Mouse (Mus musculus) MN1 (cell line): Measurements from ENCODE around the gene Sdhaf1.

ENCODE experiments used
- DNase-seq: peaks from one replicate; pipeline ENCODE4 v3.0.0-alpha.2; 2016; ENCODE audit warnings: low spot score

Gene Sdhaf1

DNA sequence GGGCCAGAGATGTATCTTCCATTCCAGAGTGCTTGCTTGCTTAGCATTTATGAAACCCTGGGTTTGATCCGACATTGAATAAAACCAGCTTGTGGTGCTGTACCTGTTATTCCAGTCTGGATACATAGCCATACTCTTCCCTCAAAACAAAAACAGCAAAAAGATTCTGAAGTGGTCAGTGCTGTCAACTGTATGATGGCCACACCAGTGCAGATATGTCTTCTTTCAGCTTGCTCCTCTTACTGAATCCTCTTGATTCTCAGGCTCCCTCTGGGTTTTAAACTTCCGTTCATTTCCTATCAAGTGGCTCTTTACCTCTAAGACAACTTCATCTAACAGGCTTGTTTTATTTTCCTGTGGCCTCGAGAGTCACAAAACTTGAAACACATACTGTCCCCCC lies at the start of gene Sdhaf1:
Sdhaf1 (minus strand) TSS at position 101 of the 400 bp plus-strand sequence.
- DNase-seq, result no peak

DNA sequence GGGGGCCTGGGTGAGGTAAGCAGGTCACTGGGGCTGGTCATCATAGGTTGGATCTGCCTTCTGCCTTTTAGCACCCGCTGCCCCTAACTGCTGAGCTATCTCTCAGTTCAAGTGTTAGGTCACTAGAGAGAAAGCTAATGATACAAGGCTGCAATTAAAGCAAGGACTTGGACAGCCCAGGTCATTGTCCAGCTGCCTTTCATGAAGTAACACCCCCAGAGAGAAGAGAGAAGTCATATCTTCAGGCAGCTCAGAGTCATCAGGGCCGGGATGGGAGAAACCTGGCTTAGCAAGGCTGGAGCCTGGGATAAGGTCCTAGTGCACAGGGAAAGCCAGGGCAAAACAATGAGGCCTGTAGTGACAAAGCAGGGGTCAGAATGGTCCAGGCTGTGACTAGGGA lies 43.8 kb upstream of the Sdhaf1 start:
- DNase-seq, result no peak

DNA sequence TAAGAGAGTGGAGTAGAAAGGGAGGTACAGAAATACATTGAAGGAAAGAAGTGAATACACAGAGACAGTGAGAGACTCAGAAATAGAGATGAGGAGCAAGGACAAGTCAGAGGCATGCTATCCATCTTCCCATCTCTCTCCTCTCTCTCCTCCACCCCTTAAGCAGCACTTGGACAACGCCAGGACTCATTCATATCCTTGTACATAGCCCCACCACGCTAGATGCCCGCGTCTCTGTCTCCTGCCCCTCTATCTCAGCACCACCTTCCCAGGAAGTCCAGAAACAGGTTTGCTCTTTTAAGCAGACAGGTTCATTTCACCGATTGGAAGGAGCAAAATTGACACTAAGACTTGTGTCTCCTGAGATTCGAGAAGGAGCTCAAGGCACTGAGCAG lies 39.6 kb upstream of the Sdhaf1 start:
- no peak for DNase-seq

DNA sequence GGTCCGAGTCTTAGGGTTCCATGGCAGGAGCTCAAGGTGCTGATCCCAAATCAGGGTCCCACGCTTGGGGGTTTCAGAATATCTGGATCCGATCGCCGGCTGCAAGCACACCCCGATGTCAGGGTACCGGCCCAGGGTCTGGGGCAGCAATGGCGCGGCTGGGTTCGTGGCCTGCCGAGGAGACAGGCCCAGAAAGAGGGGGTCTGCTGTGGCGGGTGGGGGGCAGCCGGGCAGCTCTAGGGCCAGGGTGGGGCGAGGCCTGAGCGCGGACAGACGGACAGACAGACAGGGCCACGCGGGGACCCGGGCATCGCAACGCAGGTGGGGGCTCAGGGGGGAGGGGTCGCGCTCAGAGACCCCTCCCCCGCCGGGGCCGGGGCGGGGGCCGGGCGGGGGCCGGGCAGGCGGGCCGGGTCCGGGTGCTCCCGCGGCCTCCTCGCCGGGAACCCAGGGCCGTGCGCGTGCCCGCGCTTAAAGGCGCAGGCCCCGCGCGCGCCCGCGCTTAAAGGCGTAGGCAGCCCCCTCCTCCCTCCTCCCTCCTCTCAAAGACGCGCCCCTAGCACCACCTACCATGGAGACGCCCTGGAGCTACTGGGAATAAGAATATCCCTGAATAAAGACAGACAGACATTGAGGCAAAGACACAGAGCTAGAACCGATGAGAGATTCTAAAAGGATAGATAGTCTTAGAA lies 39.1 kb upstream of the Sdhaf1 start, which contains the start of gene Lrfn3:
Lrfn3 (minus strand) TSS at position 121 of the 692 bp plus-strand sequence.
- DNase-seq, result peak; percentile 69

DNA sequence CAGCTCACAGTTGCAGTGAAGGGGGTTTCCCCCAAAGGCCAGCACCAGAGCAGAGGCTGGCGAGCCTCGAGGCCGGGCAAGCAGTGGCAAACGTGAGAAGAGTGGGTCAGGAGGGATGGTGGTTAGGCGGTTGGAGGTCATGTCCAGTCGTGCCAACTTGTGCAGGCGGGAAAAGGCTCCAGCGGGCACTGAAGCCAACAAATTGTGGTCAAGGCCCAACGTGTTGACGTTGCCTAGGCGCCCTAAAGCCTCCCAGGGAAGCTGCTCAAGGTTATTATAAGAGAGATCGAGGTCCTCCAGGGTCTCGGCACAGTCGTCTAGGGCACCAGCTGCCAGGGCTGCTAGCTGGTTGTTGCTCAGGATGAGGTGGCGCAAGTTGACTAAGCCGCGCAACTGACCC lies 36.3 kb upstream of the Sdhaf1 start:
- DNase-seq, result no peak

DNA sequence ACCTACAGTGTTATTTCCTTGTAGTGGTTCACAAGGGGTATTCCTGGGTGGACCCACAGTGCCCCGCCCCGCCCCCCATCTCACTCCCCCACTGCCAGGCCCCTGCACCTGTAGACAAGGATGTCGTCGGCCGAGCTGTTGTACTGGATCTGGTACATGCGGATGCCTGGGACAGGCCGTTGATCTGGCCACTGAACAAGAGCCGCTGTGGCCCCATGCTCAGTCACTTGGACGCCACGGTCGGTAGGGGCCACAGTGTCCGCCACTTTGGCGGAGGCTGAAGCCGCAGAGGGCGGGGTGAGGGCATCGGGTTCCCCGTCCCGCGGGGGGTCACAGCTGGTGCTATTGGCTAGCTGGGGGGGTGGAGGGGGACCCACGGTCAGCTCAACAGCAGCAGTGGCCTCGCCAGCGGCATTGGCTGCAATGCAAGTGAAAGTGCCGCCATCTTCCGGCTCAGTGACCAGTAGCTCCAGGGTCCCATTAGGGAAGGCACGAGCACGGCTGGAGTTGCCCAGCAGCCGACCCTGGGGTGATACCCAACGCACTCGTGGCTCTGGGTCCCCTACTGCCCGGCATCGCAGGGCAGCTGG lies 35.7 kb upstream of the Sdhaf1 start:
- DNase-seq, result no peak

DNA sequence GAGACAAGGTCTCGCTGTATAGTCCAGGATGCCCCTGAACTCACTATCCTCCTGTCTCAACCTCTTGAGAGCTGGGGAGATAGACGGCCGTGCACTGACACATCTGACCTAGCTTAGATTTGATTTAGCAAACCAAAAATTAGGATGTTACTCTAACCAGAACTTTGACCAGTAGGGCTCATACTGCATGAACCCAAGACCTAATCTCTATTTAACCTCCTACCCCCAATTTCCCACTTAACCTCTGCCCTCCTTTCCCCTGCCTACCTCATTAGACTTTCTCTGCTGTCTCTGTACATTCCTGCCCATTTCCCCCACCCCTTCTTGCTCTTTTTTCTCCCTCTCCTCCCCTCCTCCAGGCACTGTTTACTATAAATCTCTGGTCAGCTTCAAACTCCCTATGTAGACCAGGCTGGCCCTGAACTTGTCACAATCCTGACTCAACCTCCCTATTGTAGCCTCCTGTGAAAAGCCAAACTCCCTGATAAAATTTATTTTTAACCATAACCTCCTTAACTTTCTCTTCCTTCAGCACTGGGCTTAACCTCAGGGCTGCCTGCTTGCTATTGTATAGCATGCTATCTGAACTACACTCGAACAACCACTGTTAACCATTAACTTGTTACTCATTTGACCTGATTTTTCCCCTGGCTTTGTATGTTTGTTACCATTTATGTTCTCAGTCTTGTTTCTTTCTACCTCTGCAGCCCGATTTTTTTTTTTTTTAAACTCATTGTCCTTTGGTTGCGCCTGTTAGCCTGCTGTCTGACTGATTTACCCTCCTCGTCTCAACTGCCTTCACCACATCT lies 34.9 kb upstream of the Sdhaf1 start:
- DNase-seq, result no peak

DNA sequence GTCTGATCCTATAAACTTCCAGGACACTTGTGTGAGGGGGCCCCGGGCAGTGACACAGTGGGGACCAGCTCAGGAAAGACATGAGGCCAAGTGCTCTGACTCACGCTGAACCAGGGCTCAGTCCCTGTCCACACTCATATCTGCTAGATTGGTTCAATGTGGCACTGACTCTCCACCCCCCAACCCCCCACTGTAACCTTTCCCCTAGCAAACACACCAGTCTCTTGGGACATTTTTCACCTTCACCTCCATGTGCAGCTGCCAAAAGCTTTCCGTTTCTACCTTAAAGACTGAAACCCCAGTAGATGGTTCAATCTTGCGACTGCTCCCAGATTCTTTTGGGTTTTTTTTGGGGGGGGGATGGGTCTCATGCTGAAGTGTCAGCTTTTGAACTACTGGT lies 30.4 kb upstream of the Sdhaf1 start:
- DNase-seq, result no peak

DNA sequence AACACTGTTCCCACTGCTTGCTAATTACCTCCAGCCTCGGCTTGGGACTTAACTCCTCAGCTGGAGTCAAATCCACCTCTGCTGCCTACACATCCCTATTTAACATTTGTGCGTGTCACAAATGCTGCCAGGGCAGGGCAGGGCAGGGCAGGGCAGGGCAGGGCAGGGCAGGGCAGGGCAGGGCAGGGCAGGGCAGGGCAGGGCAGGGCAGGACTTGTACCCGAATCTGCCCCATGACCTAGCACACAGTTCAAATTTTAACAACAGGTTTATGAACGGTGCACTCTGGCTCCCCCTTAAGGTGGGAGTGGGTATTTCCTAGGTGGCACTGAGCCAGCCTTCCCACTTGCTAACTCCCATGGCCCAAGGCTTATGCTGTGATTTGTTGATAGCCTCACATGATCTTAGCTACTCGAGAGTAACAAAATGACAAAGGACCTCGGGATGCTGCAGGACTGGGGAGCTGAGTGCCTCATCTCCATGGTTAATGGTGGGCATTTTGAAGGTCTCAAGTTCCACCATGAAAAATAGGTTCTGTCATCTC lies 29.7 kb upstream of the Sdhaf1 start:
- peak; percentile 91 for DNase-seq

DNA sequence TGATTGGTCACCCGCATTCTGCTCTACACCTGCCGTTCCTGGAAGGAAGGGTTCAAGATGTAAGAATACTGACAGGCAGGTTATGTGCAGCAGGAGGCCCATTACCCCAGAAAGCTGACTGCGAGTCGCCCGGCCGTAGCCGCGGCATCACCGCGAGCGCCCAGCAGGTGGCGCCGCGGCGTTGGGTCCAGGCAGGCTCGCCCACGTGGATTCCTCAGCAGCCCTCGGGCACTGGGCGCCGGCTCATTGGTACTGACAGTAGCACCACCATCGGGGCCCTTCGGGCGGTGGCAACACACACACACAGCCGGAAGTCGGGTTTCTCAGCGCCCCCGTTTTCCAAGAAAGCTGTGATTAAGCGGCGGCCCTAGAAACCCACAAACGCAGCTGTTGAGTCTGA lies 24.1 kb upstream of the Sdhaf1 start:
- DNase-seq, result peak; percentile 76

DNA sequence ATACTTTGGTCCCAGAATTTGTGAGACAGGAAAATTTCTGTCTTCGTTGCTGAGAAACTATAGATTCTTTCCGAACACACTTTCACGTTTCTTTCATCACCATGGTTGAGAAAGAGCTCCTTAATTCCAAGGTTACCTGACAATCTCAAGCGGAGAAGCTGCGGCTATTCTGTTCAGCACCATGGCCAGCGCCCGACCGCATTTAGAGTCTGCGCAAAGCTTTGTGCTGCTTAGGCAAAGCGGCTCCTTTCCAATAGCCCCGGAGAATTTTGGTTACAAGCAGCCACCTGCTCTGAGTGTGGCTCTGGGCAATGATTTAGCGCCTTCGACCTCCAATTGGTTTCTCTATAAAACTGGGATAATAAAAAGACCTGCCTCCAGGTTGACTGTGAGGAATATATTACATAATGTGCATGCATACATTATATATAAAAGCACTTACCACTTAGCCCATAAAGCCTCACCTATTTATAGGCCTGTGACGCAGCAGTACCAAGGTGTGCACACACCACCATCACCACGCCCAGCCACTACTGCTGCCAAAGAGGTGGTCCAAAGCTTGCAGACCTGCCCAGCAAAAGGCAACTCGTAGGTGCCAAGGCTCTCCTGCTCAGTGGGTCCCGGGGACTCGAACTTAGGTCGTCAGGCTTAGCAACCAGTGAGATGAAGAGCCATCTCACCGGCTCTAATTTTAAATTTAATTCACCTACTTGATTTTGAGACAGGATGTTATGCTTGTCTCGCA lies 23.1 kb upstream of the Sdhaf1 start:
- no peak for DNase-seq

DNA sequence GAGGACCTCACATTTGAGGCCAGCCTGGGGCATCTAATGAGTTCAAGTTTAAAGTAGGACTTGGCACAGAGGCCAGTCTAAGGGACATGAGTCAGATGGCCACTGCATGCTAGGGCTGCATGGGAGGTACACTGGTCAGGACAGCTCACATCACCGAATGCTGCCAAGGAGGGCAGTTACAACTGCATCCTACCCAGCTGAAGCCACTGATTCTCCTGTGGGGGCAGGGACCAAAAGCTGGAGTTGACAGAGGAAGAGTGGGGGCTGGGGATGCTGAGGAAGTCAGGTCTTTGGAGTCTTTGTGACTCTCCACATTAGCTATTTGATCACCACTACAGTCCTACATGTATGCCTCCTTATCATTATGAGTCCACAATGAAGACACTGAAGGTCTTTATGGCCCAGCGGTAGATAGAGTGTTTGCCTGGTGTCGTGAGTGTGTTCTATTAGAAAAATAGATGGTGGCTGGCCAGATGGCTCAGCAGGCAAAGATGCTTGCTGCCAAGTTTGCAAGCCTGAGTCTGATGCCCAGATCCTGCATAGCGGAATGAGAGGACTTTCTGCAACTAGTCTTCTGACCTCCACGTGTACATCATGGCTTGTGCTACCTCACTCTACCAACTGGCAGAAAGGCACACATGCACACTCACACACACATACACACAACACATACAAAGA lies 15.9 kb upstream of the Sdhaf1 start:
- DNase-seq, result no peak

DNA sequence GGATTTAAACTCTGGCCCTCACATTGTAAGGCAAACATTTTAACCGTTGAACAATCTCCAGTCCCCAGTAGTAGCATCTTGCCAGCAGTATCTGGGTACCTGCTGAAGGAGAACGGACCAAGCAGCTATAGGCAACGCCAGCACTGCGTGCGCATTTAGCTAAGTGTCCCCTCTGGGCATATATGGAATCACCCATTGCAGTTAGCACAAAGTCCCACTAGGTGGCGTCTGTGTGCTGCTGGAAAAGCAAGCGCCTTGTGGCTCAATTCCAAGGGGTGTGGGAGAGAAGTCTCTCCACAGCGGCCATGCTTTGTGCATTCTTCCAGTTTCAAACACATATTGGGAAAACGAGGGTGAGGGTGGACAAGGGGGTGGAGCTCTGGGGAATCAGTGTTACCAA lies 12.7 kb upstream of the Sdhaf1 start:
- DNase-seq, result peak; percentile 93

DNA sequence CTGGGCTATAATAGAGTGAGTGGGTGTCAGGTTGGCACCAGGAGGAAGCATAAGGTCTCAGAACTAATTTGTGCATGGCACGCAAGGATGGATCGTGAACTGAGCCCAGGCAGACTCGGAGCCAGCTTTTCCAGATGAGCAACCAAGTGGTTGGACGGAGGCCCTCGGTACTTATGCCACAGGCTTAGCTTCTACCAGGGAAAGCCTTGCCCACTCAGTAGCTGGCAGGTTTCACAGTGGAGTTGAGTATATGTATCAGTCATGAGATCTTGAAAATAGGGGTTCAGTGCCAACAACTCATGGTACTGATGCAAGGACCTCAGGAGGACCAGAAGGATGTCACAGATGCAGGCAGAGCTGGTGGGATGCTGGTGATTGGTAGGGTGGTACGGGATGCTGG lies 12.0 kb upstream of the Sdhaf1 start:
- no peak for DNase-seq

DNA sequence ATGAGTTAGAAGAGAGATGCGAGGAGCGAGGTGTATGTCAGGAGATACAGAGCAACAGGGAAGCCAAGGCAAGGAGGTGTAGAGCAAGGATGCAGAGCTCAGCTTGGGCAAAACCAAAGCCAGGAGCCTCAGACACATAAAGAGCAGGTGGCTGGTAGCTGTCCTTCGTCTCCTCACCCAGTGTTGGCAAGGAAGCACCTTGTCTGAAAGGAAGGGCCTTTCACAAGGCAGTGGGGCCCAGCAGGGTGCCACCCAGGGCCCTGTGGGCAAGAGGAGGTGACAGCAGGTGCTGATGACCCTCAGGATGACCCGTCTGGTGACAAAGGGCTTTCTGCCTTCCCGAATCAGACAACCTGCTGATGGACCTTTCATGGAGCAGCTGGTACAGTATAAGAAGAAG lies 10.9 kb upstream of the Sdhaf1 start:
- DNase-seq, result no peak

DNA sequence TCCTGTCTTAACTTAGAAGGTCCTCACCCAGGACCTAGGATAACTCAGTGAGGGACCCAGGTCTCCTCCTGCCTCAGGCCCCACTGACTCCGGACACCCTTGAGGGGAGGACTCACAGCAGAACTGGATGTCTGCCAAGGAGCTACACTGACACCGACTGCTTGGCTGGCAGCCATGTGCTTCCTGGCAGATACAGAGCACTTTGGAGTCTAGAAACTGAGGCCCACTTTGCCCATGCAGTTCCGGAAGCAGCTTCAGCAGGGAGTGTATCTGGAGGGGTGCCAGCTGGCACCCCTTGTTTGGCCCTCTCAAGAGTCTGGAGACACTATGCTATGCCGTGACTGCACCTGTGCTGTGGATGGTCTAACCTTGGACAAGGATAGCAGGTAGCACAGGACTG lies 9.7 kb upstream of the Sdhaf1 start:
- DNase-seq, result peak; percentile 89

DNA sequence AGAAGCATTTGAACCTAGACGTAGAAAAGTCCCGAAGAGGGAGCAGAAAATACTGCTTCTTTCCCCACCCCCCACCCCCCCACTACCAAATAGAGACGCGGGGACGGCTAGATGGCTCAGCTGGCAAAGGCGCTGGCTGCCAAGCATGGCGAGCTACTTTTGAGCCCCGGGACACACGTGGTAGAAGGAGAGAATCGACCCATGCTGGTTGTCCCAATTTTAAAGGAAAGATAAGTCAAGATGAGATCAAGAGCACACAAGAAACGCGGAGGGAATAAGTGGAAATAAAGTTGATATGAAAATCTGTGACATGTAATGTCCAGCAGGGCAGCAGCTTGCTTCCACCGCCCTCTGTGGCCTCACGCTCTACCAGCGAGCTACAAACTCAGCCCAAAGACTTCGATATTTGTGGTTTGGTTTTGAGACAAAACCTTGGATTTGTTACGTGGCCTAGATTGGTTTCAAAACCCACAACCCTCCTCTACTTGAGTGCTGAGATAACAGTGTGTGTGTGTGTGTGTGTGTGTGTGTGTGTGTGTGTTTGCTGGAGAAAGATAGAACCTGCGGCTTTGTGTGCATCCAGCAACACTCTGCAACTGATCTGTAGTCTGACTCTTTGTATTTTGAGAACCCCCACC lies 9.0 kb upstream of the Sdhaf1 start:
- peak; percentile 58 for DNase-seq

DNA sequence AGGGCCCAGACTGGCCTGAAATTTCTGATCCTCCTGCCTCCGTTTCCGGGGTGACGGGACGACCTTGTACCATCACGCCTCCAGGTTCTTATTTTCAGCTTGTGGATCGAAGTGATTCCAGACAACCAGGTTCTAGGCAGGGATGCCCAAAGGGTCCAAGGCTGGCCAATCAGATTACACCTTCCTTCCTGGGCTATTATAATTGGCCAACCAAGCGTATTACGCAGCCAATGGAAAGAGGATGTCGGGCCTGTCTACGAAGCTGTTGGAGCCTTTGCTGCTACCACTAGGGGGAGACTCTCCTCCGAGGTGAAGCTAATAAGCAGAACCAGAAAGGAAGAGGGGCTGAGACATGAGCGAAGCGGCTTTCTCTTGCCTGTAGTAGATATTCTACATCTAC lies 8.2 kb upstream of the Sdhaf1 start:
- peak; percentile 97 for DNase-seq

DNA sequence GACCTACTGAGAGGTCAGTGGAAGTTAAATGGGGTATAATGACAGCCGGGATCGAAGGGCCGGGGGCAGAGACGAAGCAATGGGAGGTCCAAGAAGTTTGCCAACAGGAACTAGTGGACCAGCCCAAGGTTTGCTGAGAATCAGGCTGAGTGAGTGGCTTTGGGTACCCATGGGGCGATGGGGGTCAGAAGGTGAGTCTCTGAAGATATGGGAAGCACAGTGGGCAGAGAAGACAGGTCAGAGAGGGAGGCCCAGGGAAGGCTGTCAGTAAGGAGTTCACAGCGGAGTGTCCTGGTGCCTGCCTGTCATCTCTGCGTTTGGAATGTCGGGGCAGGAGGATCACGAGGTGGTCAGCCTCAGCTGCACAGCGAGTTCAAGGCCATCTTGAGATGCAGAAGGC lies 4.7 kb upstream of the Sdhaf1 start:
- no peak for DNase-seq

DNA sequence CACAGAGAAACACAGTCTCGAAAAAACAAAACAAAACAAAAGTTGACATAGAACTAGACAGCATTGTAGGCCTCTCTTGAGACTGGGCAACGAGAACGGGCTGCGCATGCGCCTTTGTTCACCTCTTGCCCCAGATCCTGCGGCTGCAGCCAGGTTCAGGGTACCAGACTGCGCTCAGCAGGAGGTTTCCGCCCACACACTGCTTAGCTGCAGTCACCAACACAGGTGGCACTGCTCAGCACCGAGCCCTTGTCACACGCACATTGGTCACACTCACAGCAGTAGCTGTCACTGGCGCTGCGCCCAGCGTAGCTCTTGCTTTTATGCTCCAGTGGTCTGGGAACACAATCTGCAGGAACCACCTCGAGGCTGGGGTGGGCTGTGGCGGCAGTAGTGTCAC lies 3.4 kb upstream of the Sdhaf1 start:
- no peak for DNase-seq

DNA sequence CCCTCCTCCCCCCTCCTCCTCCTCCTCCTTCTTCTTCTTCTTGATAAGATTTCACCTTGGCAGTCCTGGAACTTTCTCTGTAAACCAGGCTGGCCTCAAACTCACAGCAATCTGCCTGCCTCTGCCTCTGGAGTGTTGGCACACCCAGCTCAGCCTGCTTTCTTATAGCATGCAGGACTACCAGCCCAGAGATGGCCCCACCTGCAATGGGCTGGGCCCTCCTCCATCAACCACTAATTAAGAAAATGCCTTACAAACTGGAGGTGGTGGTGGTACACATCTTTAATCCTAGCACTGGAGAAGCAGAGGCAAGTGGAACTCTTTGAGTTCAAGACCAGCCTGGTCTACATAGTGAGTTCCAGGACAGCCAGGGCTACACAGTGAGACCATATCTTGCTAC lies 2.7 kb upstream of the Sdhaf1 start:
- DNase-seq, result no peak
